Mouse (Mus musculus) layer of hippocampus, adult 2 months (tissue): ENCODE results near the gene Cpeb3. TPM values are rescaled to one million over a fixed set of nuclear protein-coding genes. Genes with fewer than 3 reads are reported as not detected.
A peak's percentile ranks its signal among the peaks of the same experiment; 100 is the strongest.

Experiments
- DNase-seq, 2 experiments: peaks; one replicate each; pipeline ENCODE4 v3.0.0; 2022; ENCODE audit warnings: low spot score in 2 of 2
- H3K27ac ChIP-seq: fragments of 200-600 bp; 2 replicates; pipeline ENCODE4 v1.8.1; 2022
- H3K4me3 ChIP-seq: fragments of 200-600 bp; 2 replicates; pipeline ENCODE4 v1.8.1; 2022; ENCODE audit warnings: mild to moderate bottlenecking
- CTCF ChIP-seq: fragments of 200-600 bp; conservative IDR thresholded peaks from 2 replicates; pipeline ENCODE4 v1.8.1; 2022; ENCODE audit warnings: antibody characterized with exemption, mild to moderate bottlenecking, moderate library complexity
- total RNA-seq, 2 experiments: library from RNA; stranded (reverse); gene quantifications; 2 replicates each; pipeline ENCODE4 v1.2.3; 2021

Cpeb3 gene
- total RNA-seq, 2 experiments from 2014 or later = 69.7 to 76.8 TPM

DNA sequence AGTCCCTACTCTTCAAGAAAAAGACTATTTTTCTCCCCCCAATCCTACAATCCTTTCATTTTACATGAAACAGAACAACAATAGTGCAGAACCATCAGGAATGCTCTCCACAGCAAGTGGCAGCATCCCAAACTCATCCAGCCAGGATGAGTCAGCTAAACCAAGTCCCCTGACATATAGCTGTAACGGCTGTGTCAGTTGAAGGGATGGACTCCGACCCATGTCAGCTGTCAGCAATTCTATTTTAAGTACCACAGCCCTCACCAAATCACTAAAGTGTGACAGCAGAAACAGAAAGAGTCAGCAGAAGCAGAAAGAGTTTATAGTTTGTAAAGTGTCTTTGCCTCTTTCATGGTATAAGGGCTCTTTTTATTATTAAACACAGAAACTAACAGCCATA lies 148.8 kb downstream of the Cpeb3 start:
- peak in 1 of 2 experiments; percentile 35 for DNase-seq
- Histone ChIP-seq H3K4me3 (no peak overlapping the region), H3K27ac (peak overlapping the region; percentile 68)
- no peak for TF ChIP-seq CTCF

DNA sequence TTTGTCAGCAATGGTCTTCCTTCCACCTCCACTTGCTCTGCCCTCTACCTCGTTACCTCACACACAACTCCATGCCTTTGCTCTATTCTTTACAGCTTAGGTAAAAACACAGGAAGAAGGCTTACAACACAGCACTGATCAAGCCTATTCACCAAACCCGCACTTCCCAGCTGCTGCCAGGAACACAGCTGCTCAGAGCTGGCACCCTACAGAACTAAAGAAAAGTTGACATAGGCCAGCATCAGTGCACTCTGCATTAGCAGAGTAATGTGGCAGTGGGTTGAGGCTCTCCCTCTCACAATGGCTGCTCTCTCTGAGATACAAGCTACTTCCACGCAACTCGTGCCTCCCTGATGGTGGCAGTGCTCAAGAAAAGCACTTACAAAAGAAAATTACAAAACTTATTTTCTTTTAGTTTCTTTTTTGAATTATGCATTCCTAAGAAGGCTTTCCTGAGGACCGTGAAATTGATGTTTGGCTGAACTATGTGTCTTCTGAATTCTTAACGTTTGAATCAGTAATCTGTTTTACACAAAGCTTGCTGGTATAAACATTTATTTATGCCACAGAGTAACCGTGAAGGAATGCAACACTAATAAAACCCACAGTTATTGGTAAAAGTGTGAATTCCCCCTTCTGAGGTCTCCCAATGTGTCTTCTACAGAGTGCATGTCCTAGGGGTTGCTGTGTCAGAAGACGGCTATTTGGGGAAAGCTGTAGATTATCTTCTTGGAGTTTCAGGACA lies 151.1 kb downstream of the Cpeb3 start:
- H3K4me3 ChIP-seq = no peak overlapping the region
- no peak overlapping the region for H3K27ac ChIP-seq
- TF ChIP-seq CTCF = no peak
- no peak for DNase-seq

DNA sequence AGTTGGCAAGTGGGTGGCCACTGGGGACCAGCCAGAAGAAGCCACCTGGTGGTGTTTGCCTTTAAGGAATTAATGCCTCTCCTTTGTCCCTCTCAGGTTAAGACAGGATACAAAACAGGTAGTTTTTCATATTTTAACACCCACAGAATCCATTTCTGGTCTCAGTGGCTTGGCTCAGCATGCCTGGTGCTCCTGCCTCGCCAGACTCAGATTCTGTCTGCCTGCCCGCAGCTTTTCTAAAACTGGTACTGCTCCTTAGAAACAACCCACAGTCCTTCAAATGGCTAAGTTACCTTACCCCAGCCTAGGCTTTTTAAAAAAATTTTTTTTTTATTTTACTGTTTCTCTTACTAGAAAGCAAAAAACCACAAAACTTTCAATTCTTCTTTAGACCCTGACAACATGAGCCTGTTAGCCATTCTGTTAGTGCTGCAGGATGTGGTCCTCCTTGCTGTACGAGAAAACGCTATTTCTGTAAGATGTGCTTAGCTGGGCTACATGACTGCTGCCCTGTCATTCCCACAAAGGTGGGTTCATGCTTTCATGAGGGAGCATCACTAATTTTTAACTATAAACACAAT lies 152.3 kb downstream of the Cpeb3 start:
- Histone ChIP-seq H3K4me3 (no peak overlapping the region), H3K27ac (peak overlapping the region; percentile 41; the same call in 1 of the 2 replicates)
- DNase-seq = no peak
- 0 out of 2 replicates have a peak, but pooled peaks have one; percentile 5 for TF ChIP-seq CTCF

DNA sequence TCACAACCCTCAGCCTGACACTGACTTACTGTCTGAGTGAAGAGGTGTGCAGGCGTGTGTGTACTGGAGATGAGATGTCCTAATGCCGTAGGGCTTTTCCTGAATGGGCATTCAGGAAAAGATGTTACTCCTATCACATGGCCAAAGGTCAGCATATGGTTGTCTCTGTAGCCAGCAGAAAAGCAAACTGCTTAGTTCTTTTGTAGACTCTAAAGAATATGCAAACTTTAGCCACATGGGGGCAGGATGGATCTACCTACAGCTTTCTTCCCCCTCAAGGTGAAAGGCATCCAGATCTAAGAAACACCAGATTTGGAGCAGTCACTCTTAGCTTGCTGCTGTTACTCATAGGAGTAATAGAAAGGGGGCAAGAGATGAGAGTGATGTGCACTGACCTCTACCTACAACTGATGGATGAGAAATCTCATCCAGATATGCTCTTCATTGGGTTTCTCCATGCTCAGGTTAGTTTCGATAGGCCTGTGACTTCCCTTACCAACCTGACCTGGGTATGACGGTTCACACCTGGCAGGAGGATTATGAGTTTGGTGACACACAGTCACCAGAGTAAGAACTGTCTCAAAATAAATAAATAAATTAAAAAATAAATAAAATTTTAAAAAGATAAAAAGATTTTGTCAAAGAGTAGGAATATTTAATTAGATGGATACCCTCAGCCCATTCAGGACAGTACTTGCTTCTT lies 157.6 kb downstream of the Cpeb3 start:
- TF ChIP-seq CTCF = peak; percentile 84
- DNase-seq = peak; percentile 63 to 65
- Histone ChIP-seq H3K27ac (no peak overlapping the region), H3K4me3 (no peak overlapping the region)

DNA sequence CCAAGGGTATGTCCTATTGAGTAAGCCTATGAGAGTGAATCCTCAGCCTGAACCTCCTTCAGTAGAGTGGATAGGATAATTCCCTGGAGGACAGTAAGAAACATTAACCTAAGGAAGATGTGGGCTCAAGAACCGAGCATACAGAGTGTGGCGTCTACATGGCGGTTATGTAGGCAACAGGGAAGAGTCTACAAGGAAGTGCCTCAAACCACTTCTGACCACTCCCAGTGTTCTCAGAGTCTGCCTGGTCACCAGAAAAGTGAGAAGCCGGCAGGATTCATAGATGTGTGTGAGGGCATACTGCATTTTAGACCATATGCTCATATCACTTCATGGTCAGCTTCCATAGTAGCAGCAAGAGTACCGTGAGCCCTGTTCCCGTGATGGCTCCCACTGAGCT lies 159.9 kb downstream of the Cpeb3 start:
- no peak for DNase-seq
- no peak overlapping the region for H3K4me3 ChIP-seq
- no peak for TF ChIP-seq CTCF
- no peak overlapping the region for H3K27ac ChIP-seq

DNA sequence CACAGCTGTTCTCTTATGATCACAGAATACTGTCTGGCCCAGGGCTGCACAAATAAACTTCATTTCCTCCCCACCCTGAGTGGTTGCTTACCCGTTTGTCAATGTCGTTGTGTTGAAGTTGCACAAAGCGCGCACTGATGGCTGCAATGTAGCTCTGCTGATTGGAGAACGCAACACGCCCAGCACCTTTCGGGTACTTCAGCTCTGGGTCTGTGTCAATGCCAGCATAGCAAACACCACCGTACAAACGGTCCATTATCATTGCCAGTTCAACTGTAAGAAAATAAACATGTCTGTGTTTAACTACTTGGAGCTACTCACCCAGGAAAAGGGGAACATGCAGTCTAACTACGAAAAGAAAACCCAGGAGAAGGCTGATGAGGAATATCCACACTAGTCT lies 164.0 kb downstream of the Cpeb3 start:
- TF ChIP-seq CTCF = no peak
- no peak overlapping the region for H3K4me3 ChIP-seq
- H3K27ac ChIP-seq = no peak overlapping the region
- DNase-seq = no peak

DNA sequence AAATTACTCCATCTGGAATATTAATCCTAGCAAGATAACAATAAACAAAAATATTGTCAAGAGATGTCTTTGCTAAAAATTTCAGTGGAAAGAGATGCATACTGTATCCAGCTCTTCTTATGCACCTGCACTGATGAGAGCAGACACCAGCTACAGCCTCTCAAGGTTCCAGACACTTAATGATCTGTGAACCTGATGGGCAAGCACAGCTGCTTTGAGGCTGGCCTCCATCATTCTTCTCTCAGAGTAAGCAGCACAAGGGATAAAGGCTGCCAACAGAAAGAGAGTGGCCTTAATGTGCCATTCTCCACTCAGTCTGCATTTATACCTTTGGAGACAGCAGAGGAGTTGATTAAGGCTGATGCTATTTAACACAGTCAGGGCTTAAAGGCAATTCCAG lies 167.5 kb downstream of the Cpeb3 start:
- Histone ChIP-seq H3K4me3 (no peak overlapping the region), H3K27ac (no peak overlapping the region)
- TF ChIP-seq CTCF = no peak
- no peak for DNase-seq

DNA sequence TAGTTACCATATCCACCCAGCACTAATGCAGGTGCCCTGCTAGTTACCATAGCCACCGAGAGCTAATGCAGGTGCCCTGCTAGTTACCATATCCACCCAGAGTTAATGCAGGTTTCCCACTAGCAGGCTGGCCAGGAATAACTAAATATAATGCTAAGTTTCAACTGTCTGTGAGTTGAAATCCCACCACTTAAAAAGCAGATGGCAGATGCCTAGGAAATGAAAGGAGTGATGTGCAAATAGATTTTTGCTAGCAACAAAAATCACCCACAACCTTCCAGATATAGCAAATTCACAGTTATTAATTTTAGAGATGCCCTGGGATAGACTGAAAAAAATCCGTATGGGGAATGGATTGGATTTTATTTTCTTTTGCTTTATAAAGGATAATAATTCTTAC lies 176.0 kb downstream of the Cpeb3 start:
- Histone ChIP-seq H3K27ac (peak overlapping the region; percentile 32), H3K4me3 (no peak overlapping the region)
- TF ChIP-seq CTCF = no peak
- peak in 1 of 2 experiments; percentile 27 for DNase-seq

DNA sequence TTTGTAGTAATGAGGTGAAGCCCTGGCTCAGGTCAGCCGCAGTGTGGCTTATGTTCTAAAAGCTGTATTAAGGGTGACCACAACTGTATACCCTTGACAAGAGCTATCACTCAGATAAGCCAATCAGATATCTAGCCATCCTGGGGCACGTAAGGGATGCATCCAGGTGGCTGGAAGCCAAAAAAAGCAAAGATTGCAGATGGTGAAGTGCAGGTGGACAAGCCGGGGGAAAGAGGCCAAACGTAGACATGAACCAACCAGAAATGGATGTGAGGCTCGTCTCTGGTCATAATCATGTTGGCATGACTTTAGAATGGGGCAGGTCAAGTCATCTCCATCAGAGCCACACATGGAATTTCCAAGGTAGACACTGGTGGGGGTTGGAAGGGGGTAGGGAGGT lies 177.0 kb downstream of the Cpeb3 start:
- H3K27ac ChIP-seq = peak overlapping the region; percentile 1; the same call in 1 of the 2 replicates
- no peak for DNase-seq
- no peak overlapping the region for H3K4me3 ChIP-seq
- TF ChIP-seq CTCF = no peak

DNA sequence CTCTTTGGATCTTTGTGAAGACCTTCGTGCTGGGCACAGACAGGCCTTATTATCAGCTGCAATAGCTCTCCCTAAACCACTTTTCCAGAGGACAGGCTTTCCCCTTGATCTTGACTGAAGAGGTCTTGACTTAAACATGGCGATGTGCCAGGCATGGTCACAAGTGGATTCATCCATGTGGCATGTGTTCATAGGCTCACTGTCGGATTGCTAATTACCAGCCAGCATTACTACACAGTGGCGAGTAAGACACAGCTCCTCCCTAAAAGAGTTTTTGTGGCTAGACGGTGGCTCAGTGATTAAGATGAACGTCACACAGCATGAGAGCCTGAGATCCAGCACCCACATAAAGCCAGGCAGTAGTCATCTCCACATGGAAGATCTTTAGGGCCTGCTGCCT lies 178.6 kb downstream of the Cpeb3 start:
- no peak overlapping the region; the same call in 1 of the 2 replicates for H3K27ac ChIP-seq
- no peak for DNase-seq
- no peak for TF ChIP-seq CTCF

DNA sequence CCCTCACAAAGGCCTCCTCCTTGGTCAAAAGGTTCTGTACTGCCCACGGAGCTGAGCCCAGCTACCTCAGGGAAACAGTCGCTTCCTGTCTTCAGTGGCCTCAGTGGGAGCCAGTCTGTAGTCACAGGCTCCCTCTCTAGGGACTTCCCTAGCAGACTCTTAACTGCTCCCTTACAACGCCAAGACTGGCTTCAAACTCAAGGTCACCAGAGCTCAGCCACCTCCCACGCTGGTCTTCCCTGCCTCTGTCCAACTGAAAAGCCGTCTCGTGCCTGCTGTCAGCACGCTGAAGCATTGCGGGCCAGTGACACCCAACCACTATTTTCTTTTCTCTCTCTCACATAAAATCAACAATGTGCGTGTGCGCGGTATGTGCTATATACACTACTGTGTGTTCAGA lies 182.0 kb downstream of the Cpeb3 start:
- Histone ChIP-seq H3K4me3 (no peak overlapping the region), H3K27ac (no peak overlapping the region)

More for the DNA sequence above, 178.6 kb downstream of the Cpeb3 start:
- no peak overlapping the region for H3K4me3 ChIP-seq

DNA sequence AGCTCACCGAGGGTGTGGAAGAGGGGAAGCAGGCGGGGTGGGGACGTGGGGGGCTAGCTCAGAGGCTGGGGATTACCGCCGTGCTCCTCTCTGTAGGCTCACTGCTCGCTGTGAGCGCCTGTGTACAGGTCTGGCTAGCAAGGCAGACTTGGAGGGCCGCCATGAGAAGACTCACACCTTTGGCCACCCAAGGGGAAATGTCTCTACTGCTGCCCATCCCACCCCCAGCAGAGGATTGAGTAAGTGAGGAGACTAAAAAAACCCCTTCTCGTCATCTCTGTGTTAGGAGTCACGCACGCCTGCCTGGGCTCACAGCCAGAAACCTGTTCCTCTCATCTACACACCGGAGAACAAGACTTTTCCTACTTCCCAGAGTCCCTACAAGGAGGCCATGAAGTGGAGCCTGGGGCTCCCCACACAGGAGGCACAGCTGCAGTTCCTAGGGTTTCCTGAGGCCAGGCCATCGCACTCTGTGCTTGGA lies 182.5 kb downstream of the Cpeb3 start:
- TF ChIP-seq CTCF = no peak
- Histone ChIP-seq H3K27ac (no peak overlapping the region), H3K4me3 (no peak overlapping the region)
- DNase-seq = no peak

More for the DNA sequence above, 182.0 kb downstream of the Cpeb3 start:
- DNase-seq = no peak
- TF ChIP-seq CTCF = no peak

DNA sequence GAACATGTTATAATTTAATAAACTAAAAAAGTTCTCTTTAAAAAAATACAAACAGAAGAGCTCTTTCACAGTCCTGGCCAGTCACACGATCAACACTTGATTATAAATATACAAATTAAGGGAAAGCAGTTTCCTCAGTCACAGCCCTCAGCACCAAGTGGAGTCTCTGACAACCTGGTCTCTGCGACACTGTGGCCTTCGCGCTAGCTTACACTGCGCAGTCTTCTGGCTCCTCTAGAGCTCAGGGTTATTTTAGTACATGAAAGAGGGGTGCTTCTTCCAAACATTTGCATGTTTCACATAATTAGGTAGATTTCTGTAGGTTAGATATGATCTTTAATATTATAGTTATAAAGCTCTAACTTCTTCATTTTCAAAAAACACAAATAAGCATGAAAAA lies 186.3 kb downstream of the Cpeb3 start:
- no peak for TF ChIP-seq CTCF
- no peak overlapping the region for H3K27ac ChIP-seq

More for the DNA sequence above, 186.3 kb downstream of the Cpeb3 start:
- no peak overlapping the region for H3K4me3 ChIP-seq
- DNase-seq = no peak
